Mouse (Mus musculus) brain, embryonic 14.5 days (tissue): ENCODE measurements around the gene Bsn.

ENCODE experiments used
- CTCF ChIP-seq: fragments of 200-500 bp; IDR thresholded peaks from 2 replicates; pipeline ENCODE4 v1.5.1; 2012; ENCODE audit warnings: inconsistent platforms, mild to moderate bottlenecking, moderate library complexity, borderline replicate concordance; ENCODE audit not compliant: insufficient read depth, insufficient read length; ENCODE audit errors: extremely low read depth
- POLR2A ChIP-seq: fragments of 200-500 bp; IDR thresholded peaks from 2 replicates; pipeline ENCODE4 v1.6.1; 2012; ENCODE audit warnings: mild to moderate bottlenecking, inconsistent platforms, borderline replicate concordance; ENCODE audit not compliant: poor library complexity, insufficient read depth, insufficient read length, severe bottlenecking; ENCODE audit errors: extremely low read depth

GRCm38 (mm10) chr9:108131502-108131901, 58.7 kb downstream of the Bsn start:
- TF ChIP-seq CTCF (no peak), POLR2A (no peak)
